Mouse (Mus musculus) bone marrow macrophage, adult 2 months (primary cell): ENCODE measurements at regions not wholly inside any gene's neighbourhood (a gene's known extent, or its start where the extent isn't known, plus 50 kb on each side); places are given as distances from the start of the nearest gene placed in this dataset.

Experiments
- H3K27ac ChIP-seq: 2 replicates; pipeline ENCODE4 v1.5.1; 2012; ENCODE audit warnings: low read depth, low read length; ENCODE audit not compliant: insufficient read depth
- H3K4me1 ChIP-seq: 2 replicates; pipeline ENCODE4 v1.6.1; 2012; ENCODE audit warnings: low read length; ENCODE audit not compliant: control insufficient read depth, insufficient read depth
- H3K4me3 ChIP-seq: 2 replicates; pipeline ENCODE4 v1.5.1; 2012; ENCODE audit warnings: mild to moderate bottlenecking, low read length, moderate library complexity; ENCODE audit not compliant: insufficient read depth
- CTCF ChIP-seq: IDR thresholded peaks from 2 replicates; pipeline ENCODE4 v1.5.1; 2012; ENCODE audit warnings: low read depth, mild to moderate bottlenecking, low read length, moderate library complexity
- POLR2A ChIP-seq: IDR thresholded peaks from 2 replicates; pipeline ENCODE4 v1.6.1; 2012; ENCODE audit warnings: mild to moderate bottlenecking, low read depth, low read length, borderline replicate concordance

- Histone ChIP-seq H3K27ac (no peak overlapping the region), H3K4me3 (no peak overlapping the region), H3K4me1 (no peaks in the 10 kb centered on the region)
- TF ChIP-seq CTCF = no peak
- no peak for TF ChIP-seq POLR2A
Observed at GRCm38 (mm10) chr11:45546861-45547260, 305.0 kb upstream of the Clint1 start.

- no peak overlapping the region for H3K27ac ChIP-seq
- H3K4me1 ChIP-seq = no peaks in the 10 kb centered on the region
- no peak for TF ChIP-seq POLR2A
- H3K4me3 ChIP-seq = no peak overlapping the region
Observed at GRCm38 (mm10) chr11:45550376-45550775, 301.5 kb upstream of the Clint1 start.

- TF ChIP-seq CTCF (no peak), POLR2A (no peak)
Observed at GRCm38 (mm10) chr11:45577469-45578154, 274.2 kb upstream of the Clint1 start.

GRCm38 (mm10) chr11:45592335-45592734 is 259.5 kb upstream of the Clint1 start:
- H3K27ac ChIP-seq = no peak overlapping the region
- TF ChIP-seq POLR2A = no peak
- no peak for TF ChIP-seq CTCF
- no peak overlapping the region for H3K4me3 ChIP-seq
- no peaks in the 10 kb centered on the region for H3K4me1 ChIP-seq

More at GRCm38 (mm10) chr11:45577469-45578154, 274.2 kb upstream of the Clint1 start:
- Histone ChIP-seq H3K4me1 (no peaks in the 10 kb centered on the region), H3K27ac (no peak overlapping the region), H3K4me3 (no peak overlapping the region)

- no peak for TF ChIP-seq CTCF
- TF ChIP-seq POLR2A = no peak
- Histone ChIP-seq H3K4me3 (no peak overlapping the region), H3K27ac (no peak overlapping the region), H3K4me1 (no peaks in the 10 kb centered on the region)
Observed at GRCm38 (mm10) chr11:45592890-45593642, 258.8 kb upstream of the Clint1 start.

- TF ChIP-seq POLR2A (no peak), CTCF (no peak)
- no peaks in the 10 kb centered on the region for H3K4me1 ChIP-seq
- H3K27ac ChIP-seq = no peak overlapping the region
- H3K4me3 ChIP-seq = no peak overlapping the region
Observed at GRCm38 (mm10) chr11:45595372-45595771, 256.5 kb upstream of the Clint1 start.

- Histone ChIP-seq H3K27ac (no peak overlapping the region), H3K4me3 (no peak overlapping the region), H3K4me1 (no peaks in the 10 kb centered on the region)
- TF ChIP-seq POLR2A (no peak), CTCF (no peak)
Observed at GRCm38 (mm10) chr11:45621824-45622223, 230.0 kb upstream of the Clint1 start.

GRCm38 (mm10) chr11:45622701-45623100 is 229.2 kb upstream of the Clint1 start:
- H3K27ac ChIP-seq = no peak overlapping the region

GRCm38 (mm10) chr11:45624233-45624632 is 227.6 kb upstream of the Clint1 start:
- Histone ChIP-seq H3K4me1 (no peaks in the 10 kb centered on the region), H3K27ac (no peak overlapping the region), H3K4me3 (no peak overlapping the region)
- TF ChIP-seq CTCF = no peak
- TF ChIP-seq POLR2A = no peak

More at GRCm38 (mm10) chr11:45622701-45623100, 229.2 kb upstream of the Clint1 start:
- Histone ChIP-seq H3K4me1 (no peaks in the 10 kb centered on the region), H3K4me3 (no peak overlapping the region)
- TF ChIP-seq POLR2A (no peak), CTCF (no peak)

- no peak overlapping the region for H3K27ac ChIP-seq
- TF ChIP-seq CTCF = no peak
- TF ChIP-seq POLR2A = no peak
- no peaks in the 10 kb centered on the region for H3K4me1 ChIP-seq
- no peak overlapping the region for H3K4me3 ChIP-seq
Observed at GRCm38 (mm10) chr11:45629250-45629649, 222.6 kb upstream of the Clint1 start.
